Mouse (Mus musculus) brain, embryonic 14.5 days (tissue): Measurements from ENCODE around the gene Nol4l.

Source experiments
- CTCF ChIP-seq: fragments of 200-500 bp; IDR thresholded peaks from 2 replicates; pipeline ENCODE4 v1.5.1; 2012; ENCODE audit warnings: inconsistent platforms, mild to moderate bottlenecking, moderate library complexity, borderline replicate concordance; ENCODE audit not compliant: insufficient read depth, insufficient read length; ENCODE audit errors: extremely low read depth
- POLR2A ChIP-seq: fragments of 200-500 bp; IDR thresholded peaks from 2 replicates; pipeline ENCODE4 v1.6.1; 2012; ENCODE audit warnings: mild to moderate bottlenecking, inconsistent platforms, borderline replicate concordance; ENCODE audit not compliant: poor library complexity, insufficient read depth, insufficient read length, severe bottlenecking; ENCODE audit errors: extremely low read depth

GRCm38 (mm10) chr2:153481108-153481860 lies 48.5 kb downstream of the Nol4l start:
- TF ChIP-seq POLR2A = no peak
- TF ChIP-seq CTCF = no peak
